Mouse (Mus musculus) limb, embryonic 11.5 days (tissue): Measurements from ENCODE around the gene Cntnap5c. TPM values are rescaled to one million over a fixed set of nuclear protein-coding genes. Genes with fewer than 3 reads are reported as not detected.
A peak's percentile ranks its signal among the peaks of the same experiment; 100 is the strongest.

Experiments used
- ATAC-seq: fragments of 200-750 bp; cut with Nextera tagmentation; 2 replicates; pipeline ENCODE4 v1.8.0; 2017; ENCODE audit warnings: low read depth; ENCODE audit not compliant: insufficient number of reproducible peaks, low FRiP score, low TSS enrichment
- DNase-seq: peaks from one replicate; pipeline ENCODE4 v3.0.0-alpha.2; 2015; ENCODE audit warnings: low spot score
- H3K27ac ChIP-seq: fragments of 300-500 bp; sonication (generic); replicated peaks from 2 replicates; pipeline ENCODE4 v1.5.1; 2014; ENCODE audit warnings: low read depth, mild to moderate bottlenecking, low read length
- H3K27me3 ChIP-seq: fragments of 300-500 bp; sonication (generic); 2 replicates; pipeline ENCODE4 v1.6.1; 2014; ENCODE audit warnings: mild to moderate bottlenecking, low read length, mixed read lengths; ENCODE audit not compliant: control insufficient read depth, insufficient read depth
- H3K36me3 ChIP-seq: fragments of 300-500 bp; sonication (generic); 2 replicates; pipeline ENCODE4 v1.6.1; 2014; ENCODE audit warnings: mild to moderate bottlenecking, low read length, moderate library complexity, mixed read lengths; ENCODE audit not compliant: control insufficient read depth, insufficient read depth
- H3K4me1 ChIP-seq: fragments of 300-500 bp; sonication (generic); 2 replicates; pipeline ENCODE4 v1.6.1; 2014; ENCODE audit warnings: low read length, mixed read lengths; ENCODE audit not compliant: control insufficient read depth, insufficient read depth
- H3K4me2 ChIP-seq: fragments of 300-500 bp; sonication (generic); 2 replicates; pipeline ENCODE4 v1.6.1; 2014; ENCODE audit warnings: low read depth, mild to moderate bottlenecking, moderate library complexity; ENCODE audit not compliant: severe bottlenecking
- H3K4me3 ChIP-seq: fragments of 300-500 bp; sonication (generic); 2 replicates; pipeline ENCODE4 v1.5.1; 2014; ENCODE audit warnings: low read depth, low read length
- H3K9ac ChIP-seq: fragments of 300-500 bp; sonication (generic); 2 replicates; pipeline ENCODE4 v1.6.1; 2014; ENCODE audit warnings: mild to moderate bottlenecking, low read length
- H3K9me3 ChIP-seq: fragments of 300-500 bp; sonication (generic); 2 replicates; pipeline ENCODE4 v1.6.1; 2016; ENCODE audit warnings: low read length; ENCODE audit not compliant: control insufficient read depth
- whole genome bisulfite sequencing: fragments of 180-500 bp; shearing (Covaris S2); extraction: QIAGEN DNeasy Blood & Tissue Kit; methylation state at CpG from one replicate; pipeline ENCODE4 v1.1.7; 2014; 5-methylcytosine and 5-hydroxymethylcytosine counted together
- polyA plus RNA-seq: library from polyadenylated mRNA; unstranded; fragments of >200 nt; fragmentation: Nextera tagmentation; extraction: Ambion mirVana; gene quantifications from 2 replicates; pipeline ENCODE4 v1.2.1, GENCODE M21; 2014

Gene Cntnap5c
- polyA plus RNA-seq: not detected in 2 replicates

DNA sequence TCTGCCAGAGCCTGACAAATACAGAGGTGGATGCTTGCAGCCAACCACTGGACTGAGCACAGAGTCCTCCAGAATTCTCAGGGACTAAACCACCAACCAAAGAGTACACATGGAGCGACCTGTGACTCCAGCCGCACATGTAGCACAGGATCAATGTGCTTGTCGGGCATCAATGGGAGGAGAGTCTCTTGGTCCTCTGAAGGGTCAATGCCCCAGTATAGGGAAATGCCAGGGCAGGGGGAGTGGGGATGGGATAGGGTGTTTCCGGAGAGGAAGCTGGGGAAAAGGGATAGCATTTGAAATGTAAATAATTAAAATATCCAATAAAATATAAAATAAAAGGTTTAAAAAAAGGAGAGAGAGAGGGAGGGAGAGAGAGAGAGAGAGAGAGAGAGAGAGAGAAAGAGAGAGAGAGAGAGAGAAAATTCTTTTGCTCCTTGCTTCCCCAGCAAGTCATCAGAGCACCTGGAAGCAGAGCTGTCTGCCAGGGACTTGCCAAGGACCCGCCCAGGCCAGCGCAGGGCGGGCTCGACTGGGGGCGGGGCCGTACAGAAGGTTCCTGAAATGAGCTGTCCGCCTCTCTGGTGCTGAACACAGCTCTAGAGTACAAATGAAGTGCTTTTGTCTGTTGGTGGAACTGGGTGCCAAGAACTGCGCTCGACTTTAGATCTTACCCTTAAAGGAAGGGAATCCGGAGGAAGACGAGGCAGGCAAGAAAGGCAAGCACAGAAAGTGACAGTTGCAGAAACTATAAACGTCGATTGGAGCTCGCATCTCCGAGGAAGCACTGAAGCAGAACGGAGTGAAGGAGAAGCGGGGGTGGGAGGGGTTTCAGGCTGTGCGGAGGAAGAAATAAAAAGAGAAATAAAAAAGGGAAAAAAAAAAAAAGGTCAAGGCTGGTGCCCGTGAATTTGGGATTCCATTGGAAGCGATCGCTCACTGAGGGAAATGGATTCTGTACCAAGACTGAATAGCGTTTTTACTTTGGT lies at the start of gene Cntnap5c:
Cntnap5c (plus strand) TSS at position 949 of the 989 bp plus-strand sequence.
- Histone ChIP-seq H3K4me1 (no peaks in the 10 kb centered on the region), H3K36me3 (no peaks in the 10 kb centered on the region), H3K9me3 (no peaks in the 10 kb centered on the region), H3K4me3 (no peak within 1 kb of the TSS), H3K9ac (no peak within 1 kb of the TSS), H3K27me3 (no peaks in the 10 kb centered on the region), H3K4me2 (no peak within 1 kb of the TSS), H3K27ac (no peak within 1 kb of the TSS)
- DNase-seq (peak; percentile 85), ATAC-seq (peak; percentile 87)
- 20% methylated on average over 26 of the region's 26 CpGs for WGBS

DNA sequence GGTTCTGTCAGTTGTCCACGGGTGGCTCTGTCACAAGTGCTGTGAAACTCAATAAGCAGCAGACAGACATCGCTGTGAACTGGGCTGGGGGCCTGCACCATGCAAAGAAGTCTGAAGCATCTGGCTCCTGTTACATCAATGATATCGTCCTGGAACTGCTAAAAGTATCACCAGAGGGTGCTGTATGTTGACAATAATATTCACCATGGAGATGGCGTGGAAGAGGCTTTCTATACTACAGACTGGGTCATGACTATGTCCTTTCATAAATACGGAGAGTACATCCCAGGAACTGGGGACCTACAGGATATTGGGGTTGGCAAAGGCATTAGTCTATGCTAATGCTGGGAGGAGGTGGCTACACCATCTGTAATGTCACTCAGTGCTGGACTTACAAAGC lies 27.3 kb upstream of the Cntnap5c start, which contains the start of gene Gm21834:
Gm21834 (minus strand) TSS at position 101 of the 400 bp plus-strand sequence.
- no peak within 1 kb of the TSS for H3K4me2 ChIP-seq
- H3K36me3 ChIP-seq: no peaks in the 10 kb centered on the region
- H3K27ac ChIP-seq: no peak within 1 kb of the TSS
- no peak within 1 kb of the TSS for H3K4me3 ChIP-seq
- WGBS: 89% methylated on average over 5 of the region's 5 CpGs
- H3K9me3 ChIP-seq: no peaks in the 10 kb centered on the region
- H3K9ac ChIP-seq: no peak within 1 kb of the TSS
- DNase-seq (no peak), ATAC-seq (no peak)
- no peaks in the 10 kb centered on the region for H3K27me3 ChIP-seq
- H3K4me1 ChIP-seq: no peaks in the 10 kb centered on the region

DNA sequence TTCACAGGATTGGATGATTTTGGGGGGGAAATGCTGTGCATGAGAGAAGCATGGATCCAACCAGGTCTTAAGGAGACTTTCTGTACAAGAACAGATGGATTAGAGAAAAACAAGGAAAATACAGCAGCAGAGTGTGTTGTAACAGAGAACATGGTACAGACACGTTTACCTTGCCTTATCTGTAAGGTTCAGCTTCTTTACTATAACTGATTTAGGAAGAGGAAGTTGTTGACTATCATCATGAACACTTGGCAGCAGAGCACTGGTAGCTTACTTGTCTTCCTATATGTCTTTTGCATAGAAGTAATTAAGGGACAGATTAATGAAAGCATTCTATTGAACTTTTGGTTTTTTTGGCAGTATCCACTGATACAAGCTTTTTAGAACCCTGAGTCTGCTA lies 11.3 kb upstream of the Cntnap5c start:
- Histone ChIP-seq H3K9me3 (no peaks in the 10 kb centered on the region), H3K4me3 (no peak overlapping the region), H3K4me1 (no peaks in the 10 kb centered on the region), H3K27me3 (no peaks in the 10 kb centered on the region), H3K36me3 (no peaks in the 10 kb centered on the region), H3K27ac (no peak overlapping the region), H3K9ac (no peak overlapping the region), H3K4me2 (no peak overlapping the region)
- DNase-seq (no peak), ATAC-seq (no peak)
- 75% methylated on average over 1 of the region's 1 CpGs for WGBS

DNA sequence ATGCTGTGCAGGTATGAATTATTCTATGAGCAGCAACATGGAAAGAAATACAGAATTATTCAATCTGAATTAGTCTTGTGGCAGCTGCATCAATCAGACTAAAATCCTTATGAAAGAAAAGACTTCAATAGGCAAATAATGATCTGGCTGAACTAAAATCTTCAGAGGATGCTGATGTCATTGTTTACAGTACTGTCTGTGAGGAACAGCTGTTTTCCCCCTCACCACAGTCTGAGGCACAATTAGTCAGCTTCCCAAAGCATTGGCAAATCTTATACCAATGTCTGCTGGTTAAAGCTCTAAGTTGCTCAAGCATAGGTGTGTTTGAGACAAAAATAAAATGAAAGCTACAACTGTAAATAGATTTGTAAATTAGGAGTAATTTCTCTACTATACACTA lies 2.1 kb upstream of the Cntnap5c start:
- Histone ChIP-seq H3K27ac (no peak overlapping the region), H3K4me2 (no peak overlapping the region), H3K27me3 (no peaks in the 10 kb centered on the region), H3K9me3 (no peaks in the 10 kb centered on the region), H3K9ac (no peak overlapping the region), H3K4me3 (no peak overlapping the region), H3K36me3 (no peaks in the 10 kb centered on the region), H3K4me1 (no peaks in the 10 kb centered on the region)
- DNase-seq (no peak), ATAC-seq (no peak)

DNA sequence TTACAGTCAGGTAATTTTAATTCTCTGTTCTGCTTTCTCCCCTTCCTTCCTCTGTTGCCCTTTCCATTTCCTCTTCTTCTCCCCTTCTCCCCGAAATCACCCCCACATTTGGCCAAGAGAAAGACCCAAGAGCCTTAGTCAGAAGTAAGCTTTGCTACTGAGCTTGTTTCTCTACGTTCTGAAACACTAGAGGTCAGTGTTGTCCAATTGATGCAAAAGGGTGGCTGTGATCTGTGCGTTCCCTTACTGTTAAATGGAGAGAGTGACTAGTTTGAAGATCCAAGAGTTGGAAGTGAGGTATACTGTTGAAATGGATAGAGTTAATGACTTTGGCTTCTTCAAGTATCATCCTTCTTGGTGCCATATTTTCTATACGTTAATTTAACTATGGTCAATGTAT lies 1.5 kb downstream of the Cntnap5c start:
- Histone ChIP-seq H3K9ac (no peak overlapping the region), H3K36me3 (no peaks in the 10 kb centered on the region), H3K27ac (no peak overlapping the region), H3K9me3 (no peaks in the 10 kb centered on the region), H3K27me3 (no peaks in the 10 kb centered on the region), H3K4me3 (no peak overlapping the region), H3K4me1 (no peaks in the 10 kb centered on the region), H3K4me2 (no peak overlapping the region)
- DNase-seq (no peak), ATAC-seq (no peak)
- WGBS: 24% methylated on average over 4 of the region's 4 CpGs

DNA sequence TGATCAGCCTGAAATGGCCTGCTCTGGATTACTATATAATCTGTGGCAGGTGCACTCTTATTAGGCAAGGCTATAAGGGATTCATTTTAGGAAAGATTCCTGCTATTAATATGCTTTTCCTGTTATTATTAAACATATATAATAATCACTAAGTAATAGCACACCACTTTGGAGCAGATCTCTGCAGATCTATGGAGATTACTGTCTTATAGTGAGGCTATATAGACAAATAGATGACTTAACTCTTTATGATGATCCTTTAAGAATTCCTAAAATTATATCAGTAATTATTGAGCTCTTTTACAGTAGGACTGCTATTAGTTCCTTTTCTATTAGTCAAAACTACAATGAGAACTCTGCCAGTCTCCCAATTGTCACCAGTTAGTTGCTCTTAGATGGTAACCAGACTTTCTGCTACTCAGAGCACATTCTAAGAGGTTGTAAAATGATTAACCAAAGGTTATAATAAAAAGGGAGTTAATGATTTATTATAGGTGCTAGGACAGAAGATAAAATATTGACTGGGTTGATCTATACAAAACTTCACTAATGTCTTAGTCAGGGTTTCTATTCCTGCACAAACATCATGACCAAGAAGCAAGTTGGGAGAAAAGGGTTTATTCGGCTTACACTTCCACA lies 18.9 kb downstream of the Cntnap5c start:
- Histone ChIP-seq H3K9me3 (no peaks in the 10 kb centered on the region), H3K4me1 (no peaks in the 10 kb centered on the region), H3K9ac (no peak overlapping the region), H3K27me3 (no peaks in the 10 kb centered on the region), H3K4me2 (no peak overlapping the region), H3K36me3 (no peaks in the 10 kb centered on the region), H3K4me3 (no peak overlapping the region), H3K27ac (no peak overlapping the region)
- no peak for DNase-seq
- ATAC-seq: no peak
- 78% methylated on average over 1 of the region's 1 CpGs for WGBS

DNA sequence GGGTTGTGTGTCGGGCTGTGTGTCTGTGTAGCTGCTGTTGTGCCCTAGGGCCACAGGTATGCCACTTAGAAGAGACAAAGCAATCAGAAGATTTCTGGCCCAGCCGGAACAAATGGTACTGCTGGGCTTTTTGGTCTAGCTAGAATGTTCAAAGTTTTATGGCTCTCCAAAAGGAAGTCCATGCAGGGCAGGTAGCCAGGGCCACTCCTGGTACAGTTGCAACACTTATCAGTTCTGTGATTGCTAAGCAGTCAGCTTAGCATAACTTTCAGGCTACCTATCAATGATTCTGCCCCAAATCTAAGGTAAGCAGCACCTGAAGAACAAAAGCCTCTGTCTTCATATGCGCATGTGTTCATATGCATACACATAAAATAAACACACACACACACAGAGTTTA lies 26.0 kb downstream of the Cntnap5c start:
- Histone ChIP-seq H3K4me1 (no peaks in the 10 kb centered on the region), H3K27me3 (no peaks in the 10 kb centered on the region), H3K36me3 (no peaks in the 10 kb centered on the region), H3K9me3 (no peaks in the 10 kb centered on the region; the same call in 1 of the 2 replicates), H3K27ac (no peak overlapping the region), H3K4me2 (no peak overlapping the region), H3K9ac (no peak overlapping the region), H3K4me3 (no peak overlapping the region)
- no peak for DNase-seq
- no peak for ATAC-seq
- 89% methylated on average over 3 of the region's 3 CpGs for WGBS

DNA sequence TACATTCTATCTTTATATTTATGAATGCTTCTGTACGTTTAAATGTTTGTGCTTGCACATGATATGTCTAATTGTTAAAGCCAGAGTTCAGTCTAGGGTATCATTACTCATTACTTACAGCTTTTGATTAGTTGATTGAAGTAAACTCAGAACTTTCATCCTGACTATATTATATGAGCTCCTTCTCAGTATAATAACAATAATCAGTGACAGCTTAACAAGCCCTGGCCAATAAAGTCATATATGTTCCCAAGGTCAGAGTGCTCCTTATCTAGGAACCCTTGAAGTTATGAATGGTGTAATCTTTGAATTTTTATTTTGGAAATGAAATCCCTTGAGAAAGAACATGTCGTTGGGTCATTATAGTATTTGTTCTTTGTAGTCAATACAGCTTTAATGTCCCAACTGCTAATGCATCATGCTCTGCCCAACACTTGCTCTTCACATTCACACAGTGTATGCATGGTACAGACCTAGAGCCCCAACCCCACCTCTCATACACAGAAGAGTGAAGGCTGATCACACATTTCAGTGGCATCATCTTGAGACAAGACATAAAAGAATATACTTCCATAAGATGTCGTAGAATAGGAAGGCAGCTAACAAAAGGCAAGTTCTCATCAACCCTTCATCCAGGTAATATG lies 27.4 kb downstream of the Cntnap5c start:
- WGBS: 86% methylated on average over 3 of the region's 3 CpGs
- H3K4me2 ChIP-seq: no peak overlapping the region
- no peak overlapping the region for H3K4me3 ChIP-seq
- no peak for ATAC-seq
- H3K27ac ChIP-seq: no peak overlapping the region
- H3K9ac ChIP-seq: no peak overlapping the region
- no peaks in the 10 kb centered on the region for H3K36me3 ChIP-seq
- H3K27me3 ChIP-seq: no peaks in the 10 kb centered on the region
- DNase-seq: no peak
- H3K4me1 ChIP-seq: no peaks in the 10 kb centered on the region
- no peaks in the 10 kb centered on the region; the same call in 1 of the 2 replicates for H3K9me3 ChIP-seq
